Mouse (Mus musculus) spleen, postnatal 10 days (tissue): ENCODE results near the gene Baiap2l2.
A peak's percentile ranks its signal among the peaks of the same experiment; 100 is the strongest.
"Not testable (repeated sequence)": the region's sequence is repeated elsewhere in the genome, so short reads cannot be mapped to it uniquely, and the experiment has no call there.

Source experiments
- DNase-seq, 2 experiments: peaks; one replicate each; pipeline ENCODE4 v3.0.0; 2021 to 2022; ENCODE audit warnings: low spot score in 2 of 2

Gene Baiap2l2

GRCm38 (mm10) chr15:79261757-79262156 lies 23.6 kb downstream of the Baiap2l2 start:
- no peak for DNase-seq

GRCm38 (mm10) chr15:79261095-79261725 lies 24.1 kb downstream of the Baiap2l2 start:
- DNase-seq = peak in 1 of 2 experiments; percentile 17

GRCm38 (mm10) chr15:79258521-79258920 lies 26.8 kb downstream of the Baiap2l2 start:
- no peak for DNase-seq

GRCm38 (mm10) chr15:79254661-79255060 lies 30.7 kb downstream of the Baiap2l2 start, which contains the start of gene Slc16a8:
Gene Slc16a8 (minus strand): TSS chr15:79254761.
- no peak for DNase-seq

- DNase-seq = no peak
Measured at GRCm38 (mm10) chr15:79252580-79252979, 32.8 kb downstream of the Baiap2l2 start.

GRCm38 (mm10) chr15:79251781-79252491 lies 33.4 kb downstream of the Baiap2l2 start:
- no peak for DNase-seq

- no peak for DNase-seq
Measured at GRCm38 (mm10) chr15:79251168-79251567, 34.2 kb downstream of the Baiap2l2 start.

GRCm38 (mm10) chr15:79250236-79250635 lies 35.1 kb downstream of the Baiap2l2 start:
- no peak for DNase-seq

GRCm38 (mm10) chr15:79245321-79245720 lies 40.0 kb downstream of the Baiap2l2 start:
- no peak for DNase-seq

GRCm38 (mm10) chr15:79244071-79244893 lies 41.1 kb downstream of the Baiap2l2 start:
- no peak for DNase-seq

- DNase-seq = peak; percentile 70 to 93
Measured at GRCm38 (mm10) chr15:79243234-79244042, 41.9 kb downstream of the Baiap2l2 start.

- DNase-seq = no peak
Measured at GRCm38 (mm10) chr15:79242574-79243233, 42.6 kb downstream of the Baiap2l2 start.

- no peak for DNase-seq
Measured at GRCm38 (mm10) chr15:79238036-79238435, 47.3 kb downstream of the Baiap2l2 start.

GRCm38 (mm10) chr15:79235268-79235667 lies 50.1 kb downstream of the Baiap2l2 start:
- DNase-seq = no peak

- DNase-seq = peak; percentile 87 to 88
Measured at GRCm38 (mm10) chr15:79229058-79229821, 56.1 kb downstream of the Baiap2l2 start, which contains the start of the genes Pick1 and Gm49486. Gene Pick1 (plus strand): TSS chr15:79229173. Gene Gm49486 (plus strand): TSS chr15:79229391.

- not testable (repeated sequence) for DNase-seq
Measured at GRCm38 (mm10) chr15:79225780-79226179, 59.6 kb downstream of the Baiap2l2 start.

GRCm38 (mm10) chr15:79224685-79225084 lies 60.7 kb downstream of the Baiap2l2 start:
- DNase-seq = peak; percentile 75 to 86

- no peak for DNase-seq
Measured at GRCm38 (mm10) chr15:79223641-79224040, 61.7 kb downstream of the Baiap2l2 start.

GRCm38 (mm10) chr15:79219572-79219971 lies 65.8 kb downstream of the Baiap2l2 start:
- no peak for DNase-seq

GRCm38 (mm10) chr15:79216191-79216590 lies 69.1 kb downstream of the Baiap2l2 start:
- DNase-seq = no peak
